Mouse (Mus musculus) yolk sac, embryonic 10.5 days (tissue): Measurements from ENCODE around the gene Neu2.
A peak's percentile ranks its signal among the peaks of the same experiment; 100 is the strongest.
"Not testable (repeated sequence)": the region's sequence is repeated elsewhere in the genome, so short reads cannot be mapped to it uniquely, and the experiment has no call there.

Experiments
- DNase-seq: peaks from one replicate; pipeline ENCODE4 v3.0.0-alpha.2; 2017; ENCODE audit warnings: low spot score

The Neu2 gene

GRCm38 (mm10) chr1:87509561-87510165 is at the start of gene Neu2:
TSS of gene Neu2 (plus strand) at chr1:87509889.
- no peak for DNase-seq

GRCm38 (mm10) chr1:87467469-87467868 is 42.2 kb upstream of the Neu2 start:
- no peak for DNase-seq

- DNase-seq: no peak
Observed at GRCm38 (mm10) chr1:87468321-87468720, 41.4 kb upstream of the Neu2 start.

- not testable (repeated sequence) for DNase-seq
Observed at GRCm38 (mm10) chr1:87469971-87470370, 39.7 kb upstream of the Neu2 start, which contains the start of gene Snorc. TSS of gene Snorc (plus strand) at chr1:87470271.

- no peak for DNase-seq
Observed at GRCm38 (mm10) chr1:87471914-87472313, 37.8 kb upstream of the Neu2 start.

GRCm38 (mm10) chr1:87472576-87472975 is 37.1 kb upstream of the Neu2 start:
- DNase-seq: no peak

- no peak for DNase-seq
Observed at GRCm38 (mm10) chr1:87475076-87475895, 34.4 kb upstream of the Neu2 start.

GRCm38 (mm10) chr1:87482546-87482945 is 27.1 kb upstream of the Neu2 start:
- no peak for DNase-seq

GRCm38 (mm10) chr1:87486386-87486785 is 23.3 kb upstream of the Neu2 start:
- no peak for DNase-seq

GRCm38 (mm10) chr1:87492285-87492684 is 17.4 kb upstream of the Neu2 start:
- DNase-seq: no peak

- no peak for DNase-seq
Observed at GRCm38 (mm10) chr1:87493542-87493941, 16.1 kb upstream of the Neu2 start.

GRCm38 (mm10) chr1:87505524-87505923 is 4.2 kb upstream of the Neu2 start:
- no peak for DNase-seq

- no peak for DNase-seq
Observed at GRCm38 (mm10) chr1:87507857-87508256, 1.8 kb upstream of the Neu2 start.

- DNase-seq: no peak
Observed at GRCm38 (mm10) chr1:87508591-87509560, 813 bp upstream of the Neu2 start.

GRCm38 (mm10) chr1:87510166-87510691 is 540 bp downstream of the Neu2 start:
- peak; percentile 23 for DNase-seq

GRCm38 (mm10) chr1:87510845-87511244 is 1.2 kb downstream of the Neu2 start:
- DNase-seq: no peak

GRCm38 (mm10) chr1:87520467-87520866 is 10.8 kb downstream of the Neu2 start:
- DNase-seq: no peak

- DNase-seq: no peak
Observed at GRCm38 (mm10) chr1:87521523-87521922, 11.8 kb downstream of the Neu2 start.

GRCm38 (mm10) chr1:87525041-87525440 is 15.4 kb downstream of the Neu2 start:
- DNase-seq: no peak

- DNase-seq: no peak
Observed at GRCm38 (mm10) chr1:87527191-87527590, 17.5 kb downstream of the Neu2 start.

GRCm38 (mm10) chr1:87532346-87532745 is 22.7 kb downstream of the Neu2 start:
- DNase-seq: no peak

GRCm38 (mm10) chr1:87534118-87534517 is 24.4 kb downstream of the Neu2 start:
- DNase-seq: no peak
